Comparison of ENCODE assay signal across 8 mouse cellular contexts in genomic region chr3:127408684-127409550, GRCm38 (mm10).
DNase-seq lines count a peak whose midpoint lies in the region; ATAC-seq lines count a peak whose summit lies in the region.

No protein-coding gene starts in this region.

- H3K4me1 ChIP-seq in embryonic facial prominence, embryonic 12.5 days: peaks cover 7% of the 10 kb centered on the region; the same call in 1 of the 2 replicates
- peaks cover 14% of the 10 kb centered on the region for H3K4me1 ChIP-seq in liver, embryonic 12.5 days

- H3K9me3 ChIP-seq in embryonic facial prominence, embryonic 12.5 days: no peaks in the 10 kb centered on the region
- H3K9me3 ChIP-seq in liver, embryonic 12.5 days (replicated peaks): no peaks in the 10 kb centered on the region

- peak overlapping the region; percentile 63 for H3K4me2 ChIP-seq in embryonic facial prominence, embryonic 12.5 days (replicated peaks)
- H3K4me2 ChIP-seq in liver, embryonic 12.5 days: peak overlapping the region; percentile 62

- peak overlapping the region; percentile 51 for H3K4me3 ChIP-seq in embryonic facial prominence, embryonic 12.5 days
- H3K4me3 ChIP-seq in liver, embryonic 12.5 days: peak overlapping the region; percentile 43

- WGBS in embryonic facial prominence, embryonic 12.5 days: 16% methylated on average over 23 of the region's 23 CpGs
- WGBS in liver, embryonic 12.5 days (ENCODE audit: insufficient replicate concordance): 20% methylated on average over 23 of the region's 23 CpGs

- H3K36me3 ChIP-seq in embryonic facial prominence, embryonic 12.5 days: no peaks in the 10 kb centered on the region
- H3K36me3 ChIP-seq in liver, embryonic 12.5 days: no peaks in the 10 kb centered on the region

- DNase-seq in spleen, postnatal 4 days (ENCODE audit: low spot score in 2 of 2): peak; percentile 36 to 66
- DNase-seq in spleen, adult 18-20 months: no peak
- DNase-seq in heart, adult 18-20 months: peak; percentile 74 to 82
- DNase-seq in kidney, postnatal 14 days: peak; percentile 36
- peak; percentile 80 for DNase-seq in neural tube, embryonic 10.5 days (ENCODE audit: extremely low spot score, low spot score)
- peak; percentile 5 to 49 for DNase-seq in urinary bladder, adult 18-20 months (ENCODE audit: low spot score in 2 of 2)

- H3K27ac ChIP-seq in embryonic facial prominence, embryonic 12.5 days: peak overlapping the region; percentile 83
- H3K27ac ChIP-seq in liver, embryonic 12.5 days: no peak overlapping the region

- peak; percentile 94 for ATAC-seq in embryonic facial prominence, embryonic 12.5 days (ENCODE audit: insufficient number of reproducible peaks, insufficient read depth, low FRiP score, low TSS enrichment)
- peak; percentile 82 for ATAC-seq in liver, embryonic 12.5 days

- peak overlapping the region; percentile 56 for H3K9ac ChIP-seq in embryonic facial prominence, embryonic 12.5 days
- peak overlapping the region; percentile 12; the same call in 1 of the 2 replicates for H3K9ac ChIP-seq in liver, embryonic 12.5 days

- no peaks in the 10 kb centered on the region for H3K27me3 ChIP-seq in embryonic facial prominence, embryonic 12.5 days
- H3K27me3 ChIP-seq in liver, embryonic 12.5 days (replicated peaks): peaks cover 15% of the 10 kb centered on the region; the same call in 1 of the 2 replicates

Comparison
In these comparisons a context has a peak if more than half of its experiments do, and no peak if none do; other contexts are left out.
1. DNase-seq: peak in spleen, postnatal 4 days (2 of 2), heart, adult 18-20 months (2 of 2), kidney, postnatal 14 days (single experiment), neural tube, embryonic 10.5 days (single experiment) and urinary bladder, adult 18-20 months (2 of 2); none in spleen, adult 18-20 months (0 of 2).